Mouse (Mus musculus): Measurements from ENCODE around the gene Iqcn.

- TF ChIP-seq CTCF (IDR thresholded peaks at IDR 0.05; ENCODE audit: low read depth, low read length): no peak
- TF ChIP-seq POLR2A (IDR thresholded peaks at IDR 0.05; ENCODE audit: borderline replicate concordance, low read depth, low read length): no peak
Measured at GRCm38 (mm10) chr8:70764026-70764425, 60.8 kb downstream of the Iqcn start.
